Mouse (Mus musculus) megakaryocyte, embryonic 14.5 days (primary cell): Measurements from ENCODE around the gene Glce. TPM values are rescaled to one million over a fixed set of nuclear protein-coding genes. Genes with fewer than 3 reads are reported as not detected.

ENCODE experiments used
- H3K27me3 ChIP-seq: replicated peaks from 2 replicates; pipeline ENCODE3; 2012; ENCODE audit warnings: inconsistent platforms
- H3K36me3 ChIP-seq: replicated peaks from 2 replicates; pipeline ENCODE3; 2012; ENCODE audit warnings: low read length, inconsistent platforms, mixed read lengths
- H3K4me1 ChIP-seq: 2 replicates; pipeline ENCODE4 v1.6.1; 2012; ENCODE audit warnings: inconsistent platforms
- H3K4me3 ChIP-seq: replicated peaks from 2 replicates; pipeline ENCODE3; 2012; ENCODE audit warnings: moderate library complexity, mild to moderate bottlenecking, inconsistent platforms
- H3K9me3 ChIP-seq: 2 replicates; pipeline ENCODE4 v1.6.1; 2012; ENCODE audit warnings: inconsistent platforms
- FLI1 ChIP-seq: IDR thresholded peaks from 2 replicates; pipeline ENCODE4 v1.6.1; 2012; ENCODE audit warnings: low read length, inconsistent platforms, mixed read lengths
- GATA1 ChIP-seq: IDR thresholded peaks from 3 replicates; pipeline ENCODE4 v1.6.1; 2012; ENCODE audit warnings: mixed read lengths, low read length, inconsistent platforms, borderline replicate concordance
- polyA plus RNA-seq: library from polyadenylated mRNA; stranded (reverse); fragments of >175 nt; gene quantifications from 2 replicates; pipeline ENCODE4 v1.2.3, GENCODE M21; 2012; ENCODE audit warnings: low replicate concordance; ENCODE audit not compliant: insufficient read depth

Gene Glce
- polyA plus RNA-seq, 1 experiment: 0.82 TPM

DNA sequence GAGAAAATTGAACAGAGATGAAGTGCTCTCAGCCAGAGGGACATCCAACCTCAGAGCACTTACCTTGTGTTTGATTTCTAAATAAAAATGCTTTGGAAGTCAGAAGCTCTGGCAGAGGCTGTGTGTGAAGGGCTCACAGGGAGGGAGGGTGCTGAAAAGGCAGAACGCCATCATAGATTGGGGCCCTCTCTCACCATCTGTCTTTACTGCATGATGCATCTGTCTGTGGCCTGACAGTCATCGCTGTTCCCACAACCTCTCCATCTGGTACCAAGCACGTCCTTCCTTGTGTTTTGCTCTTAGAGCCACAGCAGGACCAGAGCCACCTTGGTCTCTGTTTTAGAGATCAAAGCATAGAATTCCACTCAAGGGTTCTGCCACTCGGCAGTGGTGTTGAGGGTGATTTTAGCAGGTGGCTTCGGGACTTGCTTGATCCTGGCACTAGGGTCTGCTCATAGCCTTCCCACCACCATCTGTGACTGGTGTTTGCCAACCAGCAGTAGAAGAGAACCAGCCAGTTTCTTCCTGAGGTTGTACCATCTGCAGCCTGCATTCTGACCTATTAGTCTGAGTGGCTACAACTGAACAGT lies 3.6 kb upstream of the Glce start:
- Histone ChIP-seq H3K4me3 (peak overlapping the region; percentile 28), H3K4me1 (peaks cover 17% of the 10 kb centered on the region), H3K27me3 (peaks cover 43% of the 10 kb centered on the region), H3K36me3 (no peaks in the 10 kb centered on the region), H3K9me3 (peaks cover 8% of the 10 kb centered on the region)
- TF ChIP-seq FLI1 (no peak), GATA1 (no peak)

DNA sequence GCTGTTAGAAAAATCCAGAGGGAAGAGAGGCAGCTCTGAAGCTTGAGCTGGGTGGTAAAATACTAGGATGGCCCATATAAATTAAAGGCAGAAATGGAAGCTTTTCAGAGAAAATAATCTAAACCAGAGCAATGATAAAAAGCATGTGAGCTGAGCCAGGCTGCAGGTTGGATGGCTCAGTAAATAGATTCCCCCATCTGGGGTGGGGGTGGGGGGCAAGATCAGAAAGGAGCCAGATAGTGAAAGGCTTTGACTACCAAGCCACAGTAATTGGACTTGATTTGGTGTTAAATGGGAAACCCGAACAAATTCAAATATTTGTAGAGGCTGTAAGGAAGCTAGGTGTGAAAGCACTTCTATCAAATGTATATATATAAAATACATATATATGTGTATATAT lies 1.8 kb upstream of the Glce start:
- Histone ChIP-seq H3K27me3 (peaks cover 31% of the 10 kb centered on the region), H3K36me3 (no peaks in the 10 kb centered on the region), H3K9me3 (peaks cover 8% of the 10 kb centered on the region), H3K4me3 (no peak overlapping the region), H3K4me1 (peaks cover 23% of the 10 kb centered on the region)
- TF ChIP-seq GATA1 (no peak), FLI1 (no peak)

DNA sequence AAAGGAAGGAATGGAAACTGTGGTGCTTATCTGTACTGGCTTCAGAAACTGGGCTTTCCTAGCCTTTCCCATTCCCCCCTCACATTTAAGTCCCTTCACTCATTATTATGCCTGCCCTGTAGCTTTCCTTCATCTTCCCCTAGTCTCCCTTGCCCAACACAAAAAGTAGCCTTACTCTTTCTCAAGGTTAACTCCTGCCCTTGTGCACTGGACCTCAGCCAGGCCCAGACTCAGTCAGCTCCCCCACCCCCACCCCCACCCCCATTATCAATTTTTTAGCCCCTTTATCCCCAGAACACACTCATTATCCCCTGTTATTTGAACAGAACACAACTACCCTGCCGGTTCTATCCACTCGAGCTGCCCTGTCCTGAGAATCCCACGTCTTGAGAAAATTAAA lies 1.0 kb upstream of the Glce start:
- Histone ChIP-seq H3K4me3 (peak overlapping the region; percentile 97), H3K36me3 (no peaks in the 10 kb centered on the region), H3K27me3 (peaks cover 31% of the 10 kb centered on the region), H3K4me1 (peaks cover 27% of the 10 kb centered on the region), H3K9me3 (peaks cover 8% of the 10 kb centered on the region)
- TF ChIP-seq FLI1 (no peak), GATA1 (no peak)

DNA sequence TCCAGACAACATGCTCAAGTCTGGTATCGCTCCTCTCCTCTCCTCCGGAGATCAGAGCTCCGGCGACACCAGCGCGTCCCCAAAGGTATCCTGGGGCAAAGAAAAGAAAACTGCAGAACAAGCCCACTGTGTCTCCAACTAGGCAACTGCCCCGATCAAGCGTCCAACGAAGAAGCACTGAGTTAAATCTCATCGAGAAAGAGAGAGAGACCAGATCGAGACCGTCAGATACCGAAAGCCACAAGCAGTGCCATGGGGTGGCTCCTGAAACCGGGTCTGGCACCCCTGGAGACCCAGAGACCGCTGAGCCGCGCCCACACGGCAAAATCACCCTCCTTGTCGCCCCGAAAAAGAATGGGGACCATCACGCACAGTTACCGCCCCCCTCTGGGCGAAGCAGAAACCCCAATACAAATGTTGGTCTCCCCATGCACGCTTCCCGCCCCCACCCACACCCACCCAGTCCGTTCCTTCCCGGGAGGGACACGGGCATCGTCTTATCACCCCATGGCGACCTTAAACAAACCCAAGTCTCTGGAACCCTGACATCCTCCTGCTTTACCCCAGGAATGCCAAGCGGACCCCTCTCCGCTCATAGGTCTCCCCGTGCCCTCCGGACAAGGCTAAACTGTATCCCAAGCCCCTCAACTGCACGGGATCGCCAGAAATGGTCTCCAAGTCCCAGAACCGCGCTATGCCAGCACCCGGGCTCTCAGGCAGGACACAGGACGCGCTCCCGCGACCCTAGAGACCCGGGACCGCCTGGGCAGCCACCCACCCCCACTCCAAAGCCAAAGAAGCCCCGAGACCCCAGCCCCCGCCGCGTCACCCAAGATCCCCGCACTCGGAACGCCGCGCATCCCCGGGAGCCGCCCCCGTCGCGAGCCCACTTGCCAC lies 656 bp downstream of the Glce start:
- Histone ChIP-seq H3K4me3 (peak overlapping the region; percentile 97), H3K27me3 (peaks cover 18% of the 10 kb centered on the region), H3K4me1 (peaks cover 27% of the 10 kb centered on the region), H3K9me3 (peaks cover 8% of the 10 kb centered on the region), H3K36me3 (no peaks in the 10 kb centered on the region)
- no peak for TF ChIP-seq FLI1
- no peak for TF ChIP-seq GATA1

DNA sequence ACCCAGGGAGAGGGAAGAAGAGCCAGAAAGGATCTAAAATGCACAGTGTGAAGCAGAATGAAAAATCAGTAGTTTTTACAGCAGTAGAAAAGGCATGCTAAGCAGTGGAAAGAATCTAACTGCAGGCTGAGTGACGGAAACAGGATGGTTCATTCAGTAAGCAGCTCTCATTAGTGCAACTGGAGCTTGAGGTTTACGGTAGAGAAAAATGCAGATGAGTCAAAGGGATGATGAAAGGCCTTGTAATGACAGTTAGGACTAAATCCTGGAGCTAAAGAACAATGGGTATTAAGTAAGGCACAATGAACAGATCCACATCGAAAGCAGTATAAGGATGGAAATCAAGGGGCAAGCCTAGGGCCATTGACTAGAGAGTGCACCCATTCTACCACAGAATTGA lies 3.7 kb downstream of the Glce start:
- H3K4me1 ChIP-seq: peaks cover 26% of the 10 kb centered on the region
- H3K36me3 ChIP-seq: no peaks in the 10 kb centered on the region
- H3K27me3 ChIP-seq: peaks cover 2% of the 10 kb centered on the region
- TF ChIP-seq GATA1: no peak
- TF ChIP-seq FLI1: no peak
- no peak overlapping the region for H3K4me3 ChIP-seq
- H3K9me3 ChIP-seq: no peaks in the 10 kb centered on the region

DNA sequence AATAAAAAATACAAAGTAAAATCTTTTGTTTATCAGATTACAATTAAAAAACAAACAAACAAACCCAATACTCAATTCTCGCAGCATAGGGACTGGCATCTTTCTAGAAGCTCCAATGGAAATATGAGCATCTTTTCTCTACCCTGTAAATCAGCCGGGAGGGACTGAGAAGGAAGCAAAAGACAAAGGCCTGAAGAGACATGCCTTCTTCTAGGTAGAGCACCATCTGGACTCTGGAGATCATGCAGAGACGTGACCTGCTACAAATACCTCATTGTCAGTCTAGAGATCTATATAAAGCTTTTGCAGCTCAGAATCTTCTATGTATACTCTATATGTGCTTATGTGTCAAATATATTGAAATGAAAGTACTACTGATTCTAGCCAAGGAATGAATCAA lies 6.6 kb downstream of the Glce start:
- peaks cover 14% of the 10 kb centered on the region for H3K4me1 ChIP-seq
- no peak overlapping the region for H3K4me3 ChIP-seq
- peaks cover 3% of the 10 kb centered on the region for H3K9me3 ChIP-seq
- no peaks in the 10 kb centered on the region for H3K36me3 ChIP-seq
- TF ChIP-seq GATA1 (no peak), FLI1 (no peak)
- H3K27me3 ChIP-seq: no peaks in the 10 kb centered on the region

DNA sequence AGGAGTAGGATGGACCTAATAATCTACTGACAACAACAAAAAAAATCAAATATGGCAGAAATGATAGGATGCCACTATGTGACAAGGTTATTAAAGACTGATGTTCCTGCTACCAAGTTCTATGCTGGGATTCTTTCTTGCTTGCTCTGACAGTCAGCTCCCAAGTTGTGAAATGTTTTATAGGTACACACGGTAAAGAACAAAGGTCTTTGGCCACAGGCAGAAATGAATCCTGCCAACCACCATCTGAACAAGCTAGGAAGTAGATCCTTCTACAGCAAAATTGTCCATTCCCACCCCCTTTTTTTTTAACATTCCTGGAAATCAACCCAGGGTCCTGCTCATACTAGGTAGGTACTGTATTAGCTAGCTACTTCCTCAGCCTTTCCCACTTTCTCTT lies 25.9 kb downstream of the Glce start:
- Histone ChIP-seq H3K36me3 (no peaks in the 10 kb centered on the region), H3K4me1 (peaks cover 31% of the 10 kb centered on the region), H3K9me3 (no peaks in the 10 kb centered on the region), H3K27me3 (no peaks in the 10 kb centered on the region), H3K4me3 (no peak overlapping the region)
- TF ChIP-seq GATA1: no peak
- TF ChIP-seq FLI1: no peak

DNA sequence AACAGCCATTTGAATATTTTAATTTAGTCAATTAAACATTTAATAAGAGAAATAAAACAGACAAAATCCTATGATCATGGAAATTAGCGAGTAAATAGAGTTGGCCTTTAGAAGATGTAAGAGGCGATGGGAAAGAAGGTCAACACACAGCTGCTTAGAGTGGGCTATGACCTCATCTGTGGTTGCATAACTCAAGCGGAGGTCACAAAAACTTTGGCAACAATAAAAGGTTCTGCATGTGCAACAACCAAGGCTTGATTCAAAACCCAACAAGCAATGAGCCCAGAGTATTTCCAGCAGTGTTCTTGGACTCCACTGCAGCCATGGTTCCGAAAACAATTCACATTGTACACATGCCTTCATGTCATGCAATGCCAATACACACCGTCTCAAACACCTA lies 30.9 kb downstream of the Glce start:
- H3K36me3 ChIP-seq: no peaks in the 10 kb centered on the region
- H3K27me3 ChIP-seq: no peaks in the 10 kb centered on the region
- peaks cover 16% of the 10 kb centered on the region for H3K4me1 ChIP-seq
- H3K9me3 ChIP-seq: no peaks in the 10 kb centered on the region
- H3K4me3 ChIP-seq: no peak overlapping the region
- no peak for TF ChIP-seq GATA1
- no peak for TF ChIP-seq FLI1

DNA sequence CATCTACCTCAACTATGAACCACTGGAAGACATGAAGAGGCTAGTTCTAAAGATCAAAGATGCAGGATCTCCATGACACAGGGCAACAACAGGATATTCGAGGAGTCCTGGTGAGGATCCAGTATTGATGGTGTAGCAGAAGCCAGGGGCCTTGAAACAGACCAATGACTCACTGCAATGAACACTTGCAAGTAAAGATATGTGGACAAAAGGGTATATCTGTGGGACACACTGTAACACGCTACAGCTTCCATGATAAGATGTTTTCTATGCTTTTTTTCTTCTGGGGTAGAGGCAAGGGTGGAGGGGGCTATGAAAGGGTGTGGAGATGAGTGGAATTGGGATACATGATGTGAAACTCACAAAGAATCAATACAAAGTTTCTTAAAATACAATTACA lies 36.9 kb downstream of the Glce start:
- H3K9me3 ChIP-seq: no peaks in the 10 kb centered on the region
- no peak overlapping the region for H3K4me3 ChIP-seq
- H3K4me1 ChIP-seq: peaks cover 28% of the 10 kb centered on the region
- TF ChIP-seq FLI1 (no peak), GATA1 (no peak)
- peaks cover 10% of the 10 kb centered on the region for H3K36me3 ChIP-seq
- H3K27me3 ChIP-seq: no peaks in the 10 kb centered on the region

DNA sequence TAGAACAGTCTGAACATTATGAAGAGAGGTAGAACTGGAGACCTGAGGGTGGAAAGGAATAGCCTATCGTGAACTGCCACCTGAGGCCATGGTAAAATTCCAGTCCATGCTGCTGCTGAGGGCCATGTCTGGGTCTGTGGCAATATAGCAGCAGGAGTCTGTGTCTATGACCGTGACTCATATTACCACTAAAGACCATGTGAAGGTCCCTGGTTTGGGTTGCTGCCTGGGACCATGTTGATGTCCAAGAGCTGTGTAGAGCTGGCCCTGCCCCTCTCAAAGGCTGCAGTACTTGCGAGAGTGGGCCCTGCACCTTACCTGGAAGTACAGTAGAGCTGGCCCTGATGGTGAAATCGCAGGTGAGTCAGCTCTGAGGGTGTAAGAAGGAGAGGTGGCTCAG lies 37.6 kb downstream of the Glce start:
- no peak overlapping the region for H3K4me3 ChIP-seq
- TF ChIP-seq FLI1: no peak
- no peak for TF ChIP-seq GATA1
- no peaks in the 10 kb centered on the region for H3K9me3 ChIP-seq
- H3K4me1 ChIP-seq: peaks cover 34% of the 10 kb centered on the region
- H3K36me3 ChIP-seq: peaks cover 10% of the 10 kb centered on the region
- H3K27me3 ChIP-seq: no peaks in the 10 kb centered on the region
